Mouse (Mus musculus) ES-E14 (cell line): Measurements from ENCODE around the gene Olfr1509. TPM values are rescaled to one million over a fixed set of nuclear protein-coding genes. Genes with fewer than 3 reads are reported as not detected.
"Not testable (repeated sequence)": the region's sequence is repeated elsewhere in the genome, so short reads cannot be mapped to it uniquely, and the experiment has no call there.

Experiments used
- DNase-seq: peaks from one replicate; pipeline ENCODE4 v3.0.0-alpha.2; 2013; ENCODE audit warnings: low read depth, low spot score
- H3K27ac ChIP-seq: 2 replicates; pipeline ENCODE4 v1.5.1; 2012; ENCODE audit warnings: low read depth, mild to moderate bottlenecking, low read length, moderate library complexity, mixed read lengths; ENCODE audit not compliant: poor library complexity, insufficient read depth, severe bottlenecking
- H3K36me3 ChIP-seq: 2 replicates; pipeline ENCODE4 v1.6.1; 2012; ENCODE audit warnings: mild to moderate bottlenecking, low read length, moderate library complexity, mixed read lengths; ENCODE audit not compliant: control insufficient read depth, poor library complexity, insufficient read depth, severe bottlenecking
- H3K4me1 ChIP-seq, 2 experiments: fragments of 150-350 bp in 1 of 2; sonication (generic) in 1 of 2; 2 replicates each; pipeline ENCODE4 v1.6.1; 2012; ENCODE audit warnings: low read length in 2 of 2, mild to moderate bottlenecking in 1 of 2, mixed read lengths in 1 of 2; ENCODE audit not compliant: control insufficient read depth in 2 of 2, insufficient read depth in 2 of 2, poor library complexity in 1 of 2
- H3K4me3 ChIP-seq, 2 experiments: fragments of 150-350 bp in 1 of 2; sonication (generic) in 1 of 2; 2 replicates each; pipeline ENCODE4 v1.5.1; 2012; ENCODE audit warnings: low read length in 2 of 2, low read depth in 1 of 2, mild to moderate bottlenecking in 1 of 2, mixed read lengths in 1 of 2; ENCODE audit not compliant: insufficient read depth in 1 of 2, poor library complexity in 1 of 2, severe bottlenecking in 1 of 2
- H3K9ac ChIP-seq: 2 replicates; pipeline ENCODE4 v1.6.1; 2012; ENCODE audit warnings: low read depth, mild to moderate bottlenecking, low read length, mixed read lengths; ENCODE audit not compliant: poor library complexity, insufficient read depth, severe bottlenecking
- H3K9me3 ChIP-seq: fragments of 150-350 bp; sonication (generic); 2 replicates; pipeline ENCODE4 v1.6.1; 2012; ENCODE audit warnings: low read depth, mild to moderate bottlenecking, low read length; ENCODE audit not compliant: control insufficient read depth, insufficient read depth
- CHD2 ChIP-seq: IDR thresholded peaks from 2 replicates; pipeline ENCODE4 v1.6.1; 2014; ENCODE audit warnings: mild to moderate bottlenecking, low read depth, low read length, inconsistent platforms
- HCFC1 ChIP-seq: IDR thresholded peaks from 2 replicates; pipeline ENCODE4 v1.6.1; 2012; ENCODE audit warnings: low read length, inconsistent platforms, borderline replicate concordance; ENCODE audit not compliant: insufficient read depth
- MAFK ChIP-seq: IDR thresholded peaks from 2 replicates; pipeline ENCODE4 v1.6.1; 2014; ENCODE audit warnings: mild to moderate bottlenecking, low read depth, low read length, inconsistent platforms; ENCODE audit not compliant: insufficient read depth
- ZC3H11A ChIP-seq: IDR thresholded peaks from 2 replicates; pipeline ENCODE4 v1.6.1; 2012; ENCODE audit warnings: low read depth, mild to moderate bottlenecking, inconsistent platforms, low read length, borderline replicate concordance
- ZNF384 ChIP-seq: IDR thresholded peaks from 2 replicates; pipeline ENCODE4 v1.6.1; 2012; ENCODE audit warnings: low read depth, low read length, inconsistent platforms
- in situ Hi-C, 2 experiments: fragments of 600-800 bp; cut with MboI; formaldehyde crosslinking; loops; one replicate each; pipeline ENCODE4 v1.15.1; 2025; ENCODE audit warnings: low sequenced_read_pairs in 2 of 2, inconsistent platforms in 1 of 2; ENCODE audit not compliant: unreplicated experiment in 2 of 2
- total RNA-seq: library from RNA; depleted of rRNA; stranded (reverse); fragments of 300-350 nt; gene quantifications from 2 replicates; pipeline ENCODE4 v1.2.3, GENCODE M21; 2012; rRNA removed

The Olfr1509 gene
- total RNA-seq = not detected in 2 replicates

DNA sequence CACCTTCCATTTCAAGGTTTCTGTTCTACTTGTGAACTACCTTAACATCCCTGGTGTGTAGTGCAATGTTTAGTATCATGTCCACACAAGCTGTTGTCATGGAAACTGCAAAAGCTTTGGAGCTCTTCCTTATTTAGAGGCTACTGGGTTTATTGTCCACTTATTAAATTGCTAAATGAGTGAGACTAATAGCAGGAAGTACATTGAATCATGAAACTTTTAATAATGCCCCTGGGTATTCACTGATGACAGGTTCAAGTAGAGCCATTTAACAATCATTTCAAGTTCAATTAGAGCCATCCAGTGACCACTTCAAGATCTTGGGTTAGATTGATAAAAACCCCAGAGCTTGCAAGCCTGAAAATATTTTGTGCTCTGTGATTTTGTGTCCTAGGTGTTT is at the start of gene Olfr1509:
Gene Olfr1509, plus strand, starts transcription at position 301 of the 400 bp plus-strand sequence.
- no peak within 1 kb of the TSS for H3K9ac ChIP-seq
- in situ Hi-C loops = no loop called here
- H3K36me3 ChIP-seq = no peaks in the 10 kb centered on the region
- DNase-seq = no peak
- no peak within 1 kb of the TSS for H3K27ac ChIP-seq
- TF ChIP-seq HCFC1 = no peak
- TF ChIP-seq ZNF384 = no peak
- TF ChIP-seq CHD2 = no peak
- TF ChIP-seq ZC3H11A = no peak
- no peak for TF ChIP-seq MAFK
- no peaks in the 10 kb centered on the region for H3K9me3 ChIP-seq
- no peaks in the 10 kb centered on the region for H3K4me1 ChIP-seq
- H3K4me3 ChIP-seq = no peak within 1 kb of the TSS

DNA sequence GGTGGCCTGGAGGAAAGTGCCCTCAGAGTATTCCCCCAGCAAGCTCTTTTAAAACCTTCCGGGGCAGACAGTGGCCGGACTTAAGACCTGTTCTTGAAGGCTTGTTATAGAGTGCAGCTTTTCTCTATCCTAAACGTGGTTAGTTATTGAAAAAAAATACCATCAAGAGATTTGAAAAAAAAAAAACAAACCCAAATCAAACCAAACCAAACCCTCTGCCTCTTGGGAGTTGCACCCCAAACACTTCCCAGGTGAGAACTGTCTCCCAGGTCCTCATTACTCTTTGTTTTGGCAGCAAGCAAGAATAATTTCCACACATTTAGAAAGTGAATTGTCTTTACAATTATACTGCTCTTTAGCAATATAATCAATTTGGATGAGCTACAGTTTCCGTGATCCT is 45.5 kb upstream of the Olfr1509 start, which contains the start of gene Olfr1511:
Gene Olfr1511, minus strand, starts transcription at position 101 of the 400 bp plus-strand sequence.
- Histone ChIP-seq H3K27ac (no peak within 1 kb of the TSS), H3K36me3 (no peaks in the 10 kb centered on the region), H3K4me3 (no peak within 1 kb of the TSS), H3K9me3 (no peaks in the 10 kb centered on the region), H3K9ac (no peak within 1 kb of the TSS), H3K4me1 (no peaks in the 10 kb centered on the region)
- TF ChIP-seq ZNF384 (no peak), CHD2 (no peak), HCFC1 (no peak), MAFK (no peak), ZC3H11A (no peak)
- no peak for DNase-seq
- in situ Hi-C loops = no loop called here

DNA sequence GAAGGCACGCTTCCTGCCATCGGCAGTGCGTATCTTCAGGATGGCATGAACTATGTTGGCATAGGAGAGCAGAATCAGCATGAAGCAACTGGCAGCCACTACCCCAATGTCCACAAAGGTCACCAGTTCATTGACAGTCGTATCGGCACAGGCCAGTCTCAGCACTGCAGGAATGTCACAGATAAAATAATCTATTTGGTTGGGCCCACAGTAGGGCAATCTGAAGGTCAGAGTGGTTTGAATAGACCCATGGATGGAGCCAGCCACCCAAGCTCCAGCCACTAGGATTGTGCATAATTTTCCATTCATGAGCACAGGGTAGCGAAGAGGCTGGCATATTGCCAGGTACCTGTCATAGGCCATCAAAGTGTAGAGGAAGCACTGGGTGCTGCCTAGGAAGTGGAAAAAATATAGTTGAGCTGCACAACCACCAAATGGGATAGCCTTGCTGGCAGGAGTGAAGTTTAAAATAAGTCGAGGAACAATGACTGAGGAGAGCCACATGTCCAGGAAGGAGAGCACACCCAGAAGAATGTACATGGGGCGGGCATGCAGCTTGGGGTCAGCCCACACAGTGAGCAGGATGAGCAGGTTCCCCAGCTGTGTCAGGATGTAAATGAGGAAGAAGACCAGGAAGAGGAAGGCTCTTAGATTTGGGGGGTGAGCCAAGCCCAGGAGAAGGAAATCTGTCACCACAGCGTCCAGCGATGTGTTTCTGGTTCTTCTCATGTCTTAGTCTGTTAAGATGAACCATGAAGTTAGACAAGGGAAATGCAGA is 32.5 kb upstream of the Olfr1509 start:
- H3K9ac ChIP-seq, H3K4me3 ChIP-seq, in situ Hi-C loops, H3K36me3 ChIP-seq, DNase-seq, H3K27ac ChIP-seq, H3K4me1 ChIP-seq, H3K9me3 ChIP-seq: not testable (repeated sequence)

DNA sequence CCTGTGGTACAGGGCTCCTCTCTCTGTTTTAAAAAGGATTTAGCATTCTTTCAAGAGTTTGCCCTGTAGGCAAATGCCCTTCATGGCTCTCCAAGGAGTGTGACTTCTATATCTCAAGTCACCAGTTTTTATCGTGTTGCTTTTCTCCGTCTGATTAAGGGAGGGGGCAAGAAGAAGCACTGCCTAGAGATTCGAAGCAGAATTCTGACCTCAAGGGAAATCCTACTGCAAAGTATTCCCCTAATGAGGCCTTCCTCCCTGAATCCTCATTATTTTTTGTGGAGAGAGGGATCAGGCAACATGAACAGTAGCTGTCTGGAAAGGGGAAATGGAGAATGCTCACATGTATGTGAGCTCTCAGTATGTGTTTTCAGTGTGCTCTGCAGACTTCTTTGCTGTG is 28.5 kb upstream of the Olfr1509 start, which contains the start of gene Olfr1510:
Gene Olfr1510, minus strand, starts transcription at position 101 of the 400 bp plus-strand sequence.
- no peak for DNase-seq
- in situ Hi-C loops = no loop called here
- Histone ChIP-seq H3K9me3 (no peaks in the 10 kb centered on the region), H3K4me3 (no peak within 1 kb of the TSS), H3K36me3 (no peaks in the 10 kb centered on the region), H3K4me1 (no peaks in the 10 kb centered on the region), H3K9ac (no peak within 1 kb of the TSS), H3K27ac (no peak within 1 kb of the TSS)
- TF ChIP-seq MAFK = no peak
- TF ChIP-seq HCFC1 = no peak
- no peak for TF ChIP-seq CHD2
- TF ChIP-seq ZNF384 = no peak
- TF ChIP-seq ZC3H11A = no peak

DNA sequence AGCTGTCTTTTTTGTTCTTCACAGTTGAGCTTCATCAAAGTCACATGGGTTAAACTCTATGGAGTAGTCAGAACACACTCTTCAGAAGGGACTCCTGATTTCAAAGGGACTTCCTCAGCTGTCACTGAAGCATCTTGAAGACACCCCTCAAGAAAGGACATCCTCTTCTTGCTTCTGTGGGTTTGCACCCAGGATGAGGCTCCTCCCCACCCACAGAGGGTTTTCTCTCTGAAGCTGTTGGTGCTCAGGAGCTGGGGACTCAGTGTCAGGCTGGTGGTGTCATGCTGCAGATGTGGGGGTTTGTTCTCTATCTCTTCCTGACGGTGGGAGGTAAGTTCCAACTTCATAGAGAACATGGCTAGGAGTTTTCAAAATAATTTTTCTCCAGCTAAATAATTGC is 15.1 kb upstream of the Olfr1509 start:
- Histone ChIP-seq H3K27ac (no peak overlapping the region), H3K4me3 (no peak overlapping the region), H3K4me1 (no peaks in the 10 kb centered on the region), H3K9me3 (no peaks in the 10 kb centered on the region), H3K9ac (no peak overlapping the region), H3K36me3 (no peaks in the 10 kb centered on the region)
- no peak for DNase-seq
- TF ChIP-seq ZC3H11A = no peak
- TF ChIP-seq MAFK = no peak
- no peak for TF ChIP-seq ZNF384
- TF ChIP-seq HCFC1 = no peak
- TF ChIP-seq CHD2 = no peak
- in situ Hi-C loops = no loop called here
